Mouse (Mus musculus) lung, postnatal 36 days (tissue): ENCODE results near the gene Slc9a9.
A peak's percentile ranks its signal among the peaks of the same experiment; 100 is the strongest.

Experiments used
- DNase-seq: peaks from one replicate; pipeline ENCODE4 v3.0.0; 2022; ENCODE audit warnings: mixed read lengths

Slc9a9 gene

DNA sequence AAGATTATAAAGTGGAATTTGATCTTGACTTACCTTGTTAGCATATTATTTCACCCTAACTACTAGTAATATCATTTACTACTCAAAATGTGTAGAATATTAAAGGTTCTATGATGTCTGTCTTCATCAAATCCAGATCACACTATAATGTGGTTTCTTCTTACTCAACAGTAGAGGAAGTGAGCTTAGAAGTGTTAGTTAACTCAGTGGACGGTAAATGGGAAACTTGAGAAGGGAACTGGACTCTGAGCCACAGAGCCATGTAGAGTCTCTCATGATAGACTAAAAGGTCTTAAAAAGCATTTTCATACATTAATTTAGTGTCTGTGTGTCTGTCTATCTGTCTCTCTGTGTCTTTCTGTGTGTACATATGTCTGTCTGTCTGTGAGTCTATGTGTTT lies 64.6 kb downstream of the Slc9a9 start:
- no peak for DNase-seq

DNA sequence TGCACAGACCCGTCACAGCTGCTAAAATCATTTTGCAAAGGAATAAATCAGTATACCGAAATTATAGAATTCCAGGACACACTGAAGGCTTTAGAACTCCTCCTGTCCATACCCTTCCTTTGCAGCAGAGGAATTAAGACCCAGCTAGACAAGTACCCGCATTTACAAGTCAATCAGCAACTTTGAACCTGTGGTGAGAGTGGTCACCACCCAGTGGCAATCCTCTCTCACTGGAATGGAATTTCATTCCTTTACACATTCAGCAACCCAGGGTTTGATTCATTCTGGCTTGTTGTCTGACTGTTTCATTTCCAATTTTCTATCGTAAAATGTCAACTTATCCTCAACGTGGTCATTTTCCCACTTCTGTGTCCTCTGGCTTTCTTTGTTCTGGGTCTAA lies 67.5 kb downstream of the Slc9a9 start:
- no peak for DNase-seq

DNA sequence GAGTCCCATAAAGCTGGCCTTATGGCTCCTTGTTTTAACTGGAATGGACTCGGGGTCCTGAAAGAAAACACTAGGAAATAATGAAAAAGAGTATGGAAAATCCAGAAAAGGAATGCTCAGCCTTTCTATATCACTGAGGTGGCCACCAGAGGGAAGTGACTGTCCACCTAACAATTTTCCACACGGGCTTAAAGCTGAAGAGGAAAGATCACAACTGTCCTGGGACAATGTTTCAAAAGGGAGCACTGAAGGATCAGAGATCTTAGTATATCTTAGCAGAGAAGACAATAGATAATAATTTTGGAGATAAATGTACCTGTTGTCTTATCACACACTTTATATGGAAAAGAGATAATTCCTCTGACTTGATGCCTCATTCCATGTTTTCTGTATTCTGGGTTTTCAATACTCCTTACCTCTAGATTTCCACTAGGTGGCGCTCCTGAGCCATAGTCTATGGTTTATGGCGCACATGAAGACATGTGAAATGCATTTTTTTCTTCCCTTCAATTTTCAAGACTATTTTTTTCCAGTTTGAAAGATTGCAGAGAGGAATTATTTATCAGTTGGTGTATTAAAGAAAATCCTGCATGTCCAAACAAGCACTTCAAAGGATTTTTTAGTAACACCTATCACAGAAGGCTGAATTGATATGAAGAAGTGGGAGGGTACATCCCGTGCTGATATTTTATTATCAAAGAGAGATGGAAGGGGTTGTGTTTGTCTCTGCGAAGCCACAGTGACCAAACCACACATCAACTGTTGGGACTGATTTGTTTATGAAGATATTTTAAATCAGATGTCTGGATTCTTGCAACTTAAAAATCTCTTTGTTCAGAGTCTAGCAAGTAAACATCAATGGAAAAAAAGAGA lies 69.1 kb downstream of the Slc9a9 start:
- peak; percentile 76 for DNase-seq

DNA sequence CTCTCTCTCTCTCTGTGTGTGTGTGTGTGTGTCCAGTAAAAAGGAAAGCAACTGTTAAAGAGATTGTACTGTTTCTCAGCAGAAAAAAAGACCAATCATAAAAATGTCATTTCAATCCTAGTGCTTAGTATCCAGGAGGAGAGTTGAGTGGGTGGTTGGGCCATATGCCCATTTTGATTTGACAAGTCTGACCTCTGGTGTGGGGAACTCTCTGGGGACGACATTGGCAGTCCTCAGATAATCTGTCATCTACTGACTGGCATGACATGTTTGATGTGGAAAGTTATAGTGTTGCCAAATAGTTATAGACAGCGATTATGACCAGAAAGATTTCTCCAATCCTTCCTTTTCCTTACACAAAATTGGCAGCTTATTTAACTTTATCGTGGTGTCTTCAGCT lies 71.1 kb downstream of the Slc9a9 start:
- DNase-seq, result peak; percentile 27

DNA sequence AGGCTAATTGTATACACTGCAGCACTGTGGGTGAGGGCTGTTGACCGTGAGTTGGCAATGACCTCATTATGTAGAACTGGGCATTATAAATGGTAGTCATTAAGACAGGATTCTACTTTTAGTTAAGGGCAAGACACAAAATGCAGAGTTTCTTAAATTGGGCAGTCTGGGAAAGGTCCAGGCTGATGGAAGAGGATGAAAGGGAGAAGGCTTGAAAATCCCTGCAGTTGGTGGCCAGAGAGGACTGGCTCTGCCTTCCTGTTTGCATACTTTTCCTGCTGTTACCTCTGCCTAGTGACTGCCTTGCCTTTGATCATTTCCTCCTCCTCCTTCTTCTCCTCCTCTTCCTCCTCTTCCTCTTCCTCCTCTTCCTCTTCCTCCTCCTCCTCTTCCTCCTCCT lies 73.6 kb downstream of the Slc9a9 start:
- DNase-seq, result no peak

DNA sequence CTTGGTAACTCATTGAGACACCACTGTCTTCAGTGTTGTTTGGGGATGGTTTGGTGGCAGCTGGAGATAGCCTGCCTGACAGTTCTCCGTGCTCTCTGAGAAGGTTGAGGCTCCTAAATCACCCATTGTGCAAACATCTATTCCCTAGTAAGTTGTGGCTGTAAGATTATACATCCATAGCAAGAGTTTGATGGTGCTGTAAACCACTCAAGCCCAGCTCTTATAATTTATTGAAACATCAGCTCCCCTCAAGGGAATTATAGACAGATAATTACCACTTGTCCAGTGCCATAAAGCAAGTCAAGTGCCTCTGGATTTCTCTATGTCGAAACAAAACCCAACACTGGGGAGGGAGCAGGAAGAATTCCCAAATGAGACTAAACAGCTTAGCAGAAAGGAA lies 78.8 kb downstream of the Slc9a9 start:
- no peak for DNase-seq

DNA sequence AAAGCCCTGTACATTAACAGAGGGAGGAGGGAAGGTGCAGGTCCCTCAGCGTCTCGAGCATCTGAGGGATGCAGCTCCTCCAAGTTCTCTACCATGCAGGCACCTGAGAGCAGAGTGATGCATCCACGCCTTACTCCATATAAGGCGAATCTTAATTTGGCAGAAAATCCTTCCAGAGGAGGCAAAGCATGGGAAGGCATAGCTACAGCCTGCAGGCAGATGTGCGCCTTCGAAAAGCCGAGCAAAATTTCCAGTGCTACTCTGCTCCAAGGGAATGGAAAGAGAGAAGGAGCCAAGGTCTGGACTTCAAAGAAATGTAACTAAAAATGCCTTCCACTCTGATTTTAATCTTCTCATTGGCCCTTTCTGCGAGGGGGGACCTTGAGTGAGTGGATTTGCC lies 80.5 kb downstream of the Slc9a9 start:
- no peak for DNase-seq

DNA sequence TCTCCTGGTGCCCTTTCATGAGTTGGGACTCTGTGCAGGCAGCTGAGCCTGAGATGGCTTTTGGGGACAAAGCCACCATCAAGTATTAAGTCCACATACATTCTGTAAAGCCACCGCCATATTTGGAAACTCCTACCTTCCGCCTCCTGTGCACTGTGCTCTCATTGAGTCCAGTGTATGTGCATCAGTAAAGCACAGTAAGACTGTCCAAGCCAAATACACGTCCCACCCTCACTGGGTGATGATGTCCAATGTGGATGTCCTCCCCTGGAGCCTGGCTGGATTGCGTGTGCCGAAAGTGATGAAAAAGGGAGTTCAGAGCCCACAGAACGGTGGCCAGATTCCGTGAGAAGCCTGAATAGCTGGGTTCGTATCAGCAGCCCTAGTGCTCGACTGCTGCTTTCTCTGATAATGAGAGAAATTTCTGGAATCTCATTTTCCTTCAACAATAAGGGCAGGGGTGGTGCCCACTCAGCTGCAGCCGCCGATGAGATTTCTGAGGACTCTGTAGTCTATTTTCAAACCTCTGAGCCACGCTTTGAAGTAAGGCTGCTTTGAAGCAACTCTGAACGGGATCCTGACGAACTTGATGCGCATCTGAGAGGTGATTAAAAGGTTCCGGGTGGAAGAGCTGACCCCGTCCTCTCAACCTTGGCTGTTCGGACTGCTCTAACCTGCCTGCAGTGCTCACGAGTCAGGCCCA lies 81.4 kb downstream of the Slc9a9 start:
- DNase-seq, result no peak

DNA sequence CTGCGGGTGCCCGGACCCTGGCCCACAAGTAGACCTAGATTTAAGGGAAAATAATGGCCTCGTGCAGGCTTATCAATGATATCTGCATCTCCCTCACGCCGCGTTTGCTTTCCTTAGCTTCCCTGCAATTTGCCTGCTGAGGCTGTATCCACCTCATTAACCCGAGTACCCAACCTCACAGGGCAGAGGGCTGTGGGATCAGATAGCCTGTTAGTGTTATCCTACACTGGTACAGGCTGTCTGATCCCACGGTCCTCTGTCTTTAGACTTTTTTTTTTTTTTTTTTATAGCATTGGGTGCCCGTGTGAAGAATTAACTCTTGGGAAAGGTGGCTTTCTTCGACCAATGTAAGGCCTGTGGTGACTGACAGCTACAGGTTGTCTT lies 81.9 kb downstream of the Slc9a9 start:
- no peak for DNase-seq

DNA sequence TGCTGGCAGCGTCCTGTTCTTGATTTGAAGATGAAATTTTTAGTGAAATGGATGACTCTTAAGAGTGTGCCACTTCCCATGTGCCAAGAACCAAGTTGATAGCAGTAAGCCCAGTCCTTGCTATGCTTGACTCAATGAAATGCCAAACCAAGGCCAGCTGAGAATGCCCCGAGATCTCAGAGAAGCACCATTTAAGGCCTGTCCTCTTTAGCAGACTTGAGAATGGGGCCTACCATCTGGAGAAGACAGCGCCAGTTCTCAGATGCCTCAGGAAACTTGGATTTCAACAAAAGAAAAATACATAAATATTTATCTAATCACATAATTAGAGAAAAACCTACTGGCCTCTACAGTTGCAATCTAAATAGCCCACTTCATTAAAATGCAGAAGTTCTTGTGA lies 82.4 kb downstream of the Slc9a9 start:
- peak; percentile 64 for DNase-seq

DNA sequence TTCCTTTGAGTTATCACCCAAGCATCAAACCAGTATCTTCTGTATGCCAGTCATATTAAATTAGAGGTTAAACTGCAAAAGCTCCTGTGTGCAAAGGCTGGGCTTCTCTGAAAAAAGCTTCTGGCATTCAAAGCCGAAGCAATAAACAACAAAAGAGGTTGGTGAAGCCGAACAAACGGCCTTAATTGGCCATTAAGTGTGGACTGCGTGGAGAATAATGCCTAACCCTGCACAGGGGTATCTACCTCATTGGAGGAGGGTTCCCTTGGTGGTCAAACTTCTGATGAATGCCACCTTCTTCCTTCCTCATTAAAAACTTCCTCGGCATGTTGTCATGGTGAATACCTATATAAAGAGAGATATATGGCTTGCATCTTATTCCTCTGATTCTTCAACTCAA lies 90.2 kb downstream of the Slc9a9 start:
- DNase-seq, result no peak

DNA sequence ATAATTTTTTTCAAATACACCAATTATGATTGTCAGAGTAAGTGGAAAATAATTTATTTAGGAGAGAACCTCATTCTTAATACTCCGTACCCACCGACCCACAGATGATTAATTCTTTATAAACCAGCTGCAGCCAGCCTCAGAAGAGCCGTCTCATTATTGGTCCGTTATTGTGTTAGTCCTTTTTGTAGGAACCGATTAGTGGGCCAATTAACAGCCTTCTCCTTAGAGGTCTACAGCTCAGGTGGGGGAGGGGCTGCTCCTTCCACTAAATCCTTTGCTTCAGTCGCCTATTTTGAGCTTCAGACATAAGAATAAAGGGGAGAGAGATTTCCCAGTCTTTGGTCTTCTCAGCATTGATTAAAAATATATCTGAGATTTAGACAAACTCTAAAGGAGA lies 98.4 kb downstream of the Slc9a9 start:
- DNase-seq, result no peak

DNA sequence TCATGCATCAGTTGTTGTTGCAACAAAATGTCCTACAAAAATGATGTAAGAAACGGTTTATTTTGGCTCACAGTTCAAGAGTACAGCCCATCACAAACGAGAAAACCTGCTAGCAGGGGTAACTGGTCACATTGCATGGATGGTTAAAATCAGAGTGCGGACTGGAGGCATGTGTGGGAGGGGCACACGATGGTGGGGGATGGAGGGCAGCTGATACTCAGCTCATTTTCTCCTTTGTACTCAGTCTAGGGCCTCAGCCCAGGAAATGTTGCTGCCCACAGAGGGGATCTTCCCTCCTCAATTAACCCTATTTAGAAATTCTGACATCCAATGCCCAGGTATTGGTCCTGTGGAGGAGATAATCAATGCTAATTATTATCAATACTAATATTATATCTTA lies 98.8 kb downstream of the Slc9a9 start:
- no peak for DNase-seq

DNA sequence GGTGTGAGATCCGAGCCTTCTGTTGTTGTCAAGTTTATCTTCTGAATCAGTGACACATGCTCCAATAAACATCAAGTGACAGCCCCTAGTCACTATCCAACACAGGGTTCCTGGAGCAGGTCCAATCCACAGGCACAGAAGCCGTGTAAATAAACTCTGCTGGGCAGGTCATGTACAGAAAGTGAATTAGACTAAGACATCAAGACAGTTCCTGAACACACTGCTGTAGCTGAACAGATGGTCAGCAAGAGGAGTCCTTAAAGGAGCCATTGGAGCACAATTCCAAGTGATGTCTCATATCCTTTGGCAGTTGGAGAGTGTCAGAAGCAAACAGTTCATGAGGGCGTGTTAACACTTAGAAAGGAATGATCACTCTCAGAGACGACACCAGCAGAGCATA lies 103.6 kb downstream of the Slc9a9 start:
- DNase-seq, result peak; percentile 9

DNA sequence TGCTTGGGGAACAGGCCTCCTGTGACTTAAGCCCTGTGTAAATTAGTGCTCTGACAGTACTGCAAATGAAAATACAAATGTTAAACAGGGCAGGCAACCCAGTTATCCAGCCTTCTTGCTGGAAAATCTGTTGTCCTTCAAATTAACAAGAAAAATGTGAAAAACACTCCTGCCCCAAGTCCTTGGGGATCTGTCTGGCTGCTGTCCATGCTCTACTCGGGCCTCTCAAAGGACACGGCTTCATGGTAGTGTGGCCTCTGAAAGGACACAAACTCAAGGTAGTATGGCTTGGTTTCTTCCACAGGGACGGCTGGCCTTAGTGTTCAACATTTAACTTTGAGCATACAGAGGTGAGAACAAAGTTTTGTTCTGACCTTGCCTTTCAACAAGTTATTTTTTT lies 118.6 kb downstream of the Slc9a9 start:
- no peak for DNase-seq

DNA sequence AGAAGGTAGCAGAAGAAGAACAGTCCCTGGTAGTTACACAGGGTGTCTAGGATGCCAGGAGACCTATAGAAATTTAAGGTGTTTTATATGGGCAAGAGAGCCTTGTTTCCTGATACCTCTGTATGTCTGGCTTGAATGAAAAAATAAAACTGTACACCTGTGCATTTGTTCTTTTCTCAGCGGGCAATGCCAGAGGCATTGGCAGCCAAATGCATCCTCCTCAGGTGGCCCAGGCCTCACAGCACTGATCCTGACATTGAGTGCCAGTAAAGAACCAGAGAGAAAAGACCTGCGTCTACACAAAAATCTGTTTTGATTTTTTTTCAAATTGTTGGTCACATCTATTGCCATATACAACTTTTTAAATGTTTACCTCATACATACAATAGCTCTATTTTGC lies 121.3 kb downstream of the Slc9a9 start:
- no peak for DNase-seq

DNA sequence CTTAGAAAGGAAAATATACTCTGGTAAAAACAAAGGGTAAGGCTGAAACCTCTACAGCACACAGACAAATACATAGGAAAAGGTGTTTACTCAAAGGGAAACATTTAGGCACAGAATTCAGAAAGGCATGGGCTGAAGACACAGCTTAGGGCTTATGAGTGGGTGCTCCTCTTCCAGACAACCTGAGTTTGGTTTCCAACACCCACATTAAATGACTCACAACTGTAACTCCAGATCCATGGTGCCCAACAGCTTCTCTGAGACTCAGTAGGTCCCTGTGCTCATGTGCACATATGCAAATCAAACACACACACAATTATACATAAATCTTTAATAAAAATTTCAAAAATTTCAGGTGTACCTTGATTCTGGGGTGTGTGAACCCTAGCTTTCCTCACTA lies 133.4 kb downstream of the Slc9a9 start:
- no peak for DNase-seq

DNA sequence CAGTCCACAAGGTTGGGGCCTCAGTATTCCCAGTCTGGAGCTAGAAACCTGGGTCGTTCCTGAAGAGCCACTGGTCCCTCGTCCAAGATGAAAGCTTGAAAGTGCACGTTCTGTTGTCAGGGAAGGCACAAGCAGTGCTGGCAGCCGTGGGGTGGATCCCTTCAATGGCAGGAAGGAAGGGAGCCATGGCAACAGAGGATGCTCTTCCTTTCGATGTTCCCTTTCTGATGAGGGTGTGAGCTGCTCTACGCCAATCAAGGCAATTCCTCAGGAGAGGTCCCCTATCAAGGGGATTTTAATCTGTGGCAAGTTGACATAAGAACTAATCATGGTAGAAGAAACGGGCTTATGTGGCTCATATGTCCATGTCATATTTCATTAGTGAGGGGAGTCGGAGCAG lies 135.8 kb downstream of the Slc9a9 start:
- no peak for DNase-seq

DNA sequence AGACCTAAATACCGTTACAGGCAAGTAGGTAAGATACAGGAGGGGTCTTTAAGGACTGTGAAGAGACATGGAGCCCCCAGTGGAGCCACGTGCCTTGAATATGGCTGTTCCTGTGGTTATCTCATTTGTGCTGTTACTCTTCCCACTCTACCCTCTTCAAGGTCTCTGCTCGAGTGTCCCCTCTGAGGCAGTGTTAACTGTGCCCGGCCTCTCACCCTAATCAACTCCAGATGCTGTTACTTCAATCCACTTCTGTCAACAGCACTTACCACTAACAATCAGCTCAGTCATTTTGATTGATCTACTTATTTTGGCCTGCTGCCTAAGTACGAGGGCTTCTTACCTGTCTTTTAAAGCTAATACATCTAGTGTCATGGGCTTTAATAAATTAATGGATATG lies 145.8 kb downstream of the Slc9a9 start:
- DNase-seq, result no peak

DNA sequence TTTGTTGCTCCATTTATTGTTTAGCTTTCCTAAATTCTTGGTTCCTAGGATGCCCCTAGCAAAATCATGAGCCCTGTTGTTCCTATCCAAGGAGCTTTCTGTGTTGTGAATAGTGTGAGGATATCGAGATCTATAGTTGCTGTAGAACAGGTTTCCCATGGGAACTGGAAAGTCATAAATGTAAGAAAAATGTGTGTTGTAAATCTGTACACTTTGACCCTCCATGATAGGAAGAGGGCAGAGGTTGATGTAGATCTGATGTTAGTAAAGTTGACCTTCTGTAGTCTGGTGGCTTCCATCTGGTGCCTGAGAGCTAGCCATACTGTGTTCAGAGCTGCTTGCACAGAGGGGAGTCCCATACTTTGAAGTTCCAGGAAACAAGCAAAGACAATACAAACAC lies 151.6 kb downstream of the Slc9a9 start:
- DNase-seq, result no peak

DNA sequence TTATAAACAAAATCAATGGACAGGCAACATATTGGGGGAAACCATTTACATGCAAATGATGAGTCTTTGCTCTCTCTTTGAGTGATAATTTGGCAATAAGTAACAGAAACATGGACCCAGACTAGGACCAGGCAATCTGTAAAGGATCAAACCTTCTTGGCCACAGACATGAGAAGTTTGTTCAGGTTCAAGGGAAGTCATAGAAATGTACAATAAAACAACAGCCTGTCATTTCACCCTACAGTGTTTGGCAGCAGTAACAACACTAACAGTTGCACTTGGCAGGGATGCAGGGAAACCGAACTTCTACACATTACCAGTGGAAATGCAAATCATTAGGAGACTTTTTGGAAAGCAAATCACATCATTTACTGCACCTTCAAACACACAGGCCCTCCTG lies 164.1 kb downstream of the Slc9a9 start:
- no peak for DNase-seq

DNA sequence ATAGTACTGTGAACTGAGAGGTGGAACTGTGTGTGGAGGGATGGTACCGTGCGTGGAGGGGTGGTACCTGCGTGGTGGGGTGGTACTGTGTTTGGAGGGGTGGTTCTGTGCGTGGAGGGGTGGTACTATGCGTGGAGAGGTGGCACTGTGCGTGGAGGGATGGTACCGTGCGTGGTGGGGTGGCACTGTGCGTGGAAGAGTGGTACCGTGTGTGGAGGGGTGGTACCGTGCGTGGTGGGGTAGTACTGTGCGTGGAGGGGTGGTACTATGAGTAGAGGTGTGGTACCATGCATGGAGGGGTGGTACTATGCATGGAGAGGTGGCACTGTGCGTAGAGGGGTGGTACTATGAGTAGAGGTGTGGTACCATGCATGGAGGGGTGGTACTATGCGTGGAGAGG lies 167.7 kb downstream of the Slc9a9 start:
- DNase-seq, result no peak

DNA sequence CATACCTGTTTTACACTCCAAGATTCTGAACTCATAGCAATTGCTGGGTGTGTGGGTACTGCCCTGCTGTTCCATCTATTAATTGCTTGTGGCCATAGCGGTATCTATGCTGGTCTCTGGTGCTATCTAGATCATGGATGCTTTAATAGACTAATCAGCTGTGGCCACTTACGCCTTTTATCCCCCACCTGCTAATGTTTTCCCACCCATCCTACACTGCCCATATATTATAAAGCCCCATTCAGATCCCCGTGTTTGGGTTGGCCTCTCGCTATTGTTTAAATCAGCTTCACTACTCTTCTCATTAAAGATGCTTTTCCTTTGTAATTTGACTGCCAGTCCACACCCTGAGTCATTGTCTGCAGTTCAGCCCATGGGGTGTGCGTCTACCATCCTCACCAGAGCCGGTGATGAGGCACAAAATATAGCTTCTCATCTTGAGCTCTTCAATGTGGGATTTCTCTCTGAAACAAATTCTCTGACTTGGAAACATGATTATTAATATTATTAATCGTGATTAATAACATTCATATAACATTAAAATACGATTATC lies 168.8 kb downstream of the Slc9a9 start:
- no peak for DNase-seq

DNA sequence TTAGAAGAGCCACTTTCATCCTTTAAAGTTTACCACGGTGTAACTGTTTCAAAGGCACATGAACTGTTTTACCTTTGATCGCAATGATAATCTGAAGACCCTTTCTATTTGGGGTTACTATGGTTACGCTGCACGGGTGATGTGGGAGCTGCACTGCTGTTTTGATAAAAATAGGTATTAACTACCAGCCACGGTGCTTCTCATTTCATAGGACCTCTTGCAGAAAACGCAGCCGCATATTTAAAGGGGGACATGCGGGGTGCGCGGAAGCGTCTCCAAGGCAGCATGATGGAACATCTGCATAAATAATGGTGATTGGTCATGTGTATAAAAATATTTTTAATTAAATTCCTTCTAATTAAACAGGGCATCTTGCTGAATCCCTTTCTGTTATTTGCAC lies 169.5 kb downstream of the Slc9a9 start:
- no peak for DNase-seq
